Mouse (Mus musculus) layer of hippocampus, adult 9-10 months (tissue): ENCODE measurements at regions not wholly inside any gene's neighbourhood (a gene's known extent, or its start where the extent isn't known, plus 50 kb on each side); places are given as distances from the start of the nearest gene placed in this dataset.

ENCODE experiments used
- DNase-seq: peaks from one replicate; pipeline ENCODE4 v3.0.0; 2022; ENCODE audit warnings: low spot score

DNA sequence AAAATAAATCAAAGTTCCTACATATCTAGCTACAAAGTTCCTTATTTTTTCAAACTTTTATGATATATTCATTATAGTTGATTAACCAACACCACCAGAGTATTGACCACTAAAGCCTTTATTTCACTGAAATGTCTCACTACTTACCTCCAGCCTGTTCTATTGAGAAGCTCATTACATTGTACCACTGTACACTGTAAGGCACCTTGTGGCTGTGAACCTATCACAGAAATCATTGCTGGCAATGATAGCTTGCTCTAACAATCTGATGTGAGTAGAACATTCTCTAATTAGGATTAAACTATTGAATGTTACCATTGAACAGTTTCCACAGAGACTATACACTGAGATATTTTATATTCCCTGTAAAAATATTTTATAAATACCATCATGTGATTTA is 367.2 kb upstream of the Siglech start:
- DNase-seq, result no peak

DNA sequence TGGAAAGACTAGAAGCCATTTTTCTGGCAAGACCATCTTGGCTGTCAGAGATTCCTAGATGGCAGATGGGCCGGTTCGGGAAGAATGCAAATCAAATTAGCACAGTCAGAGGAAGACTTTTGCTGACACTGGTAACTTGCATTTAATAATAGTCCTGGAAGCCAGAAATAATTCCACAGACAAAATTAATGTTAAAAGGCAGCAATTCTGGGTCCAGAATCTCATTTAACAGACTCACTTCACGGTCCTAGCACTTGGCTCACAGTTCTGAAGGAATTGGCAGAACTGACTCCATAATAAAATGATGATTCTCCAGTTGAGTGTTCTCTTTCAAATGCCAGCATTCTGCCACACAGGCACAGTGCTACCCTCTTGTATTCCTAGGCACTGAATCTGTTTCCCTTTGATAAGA is 366.7 kb upstream of the Siglech start:
- peak; percentile 24 for DNase-seq

DNA sequence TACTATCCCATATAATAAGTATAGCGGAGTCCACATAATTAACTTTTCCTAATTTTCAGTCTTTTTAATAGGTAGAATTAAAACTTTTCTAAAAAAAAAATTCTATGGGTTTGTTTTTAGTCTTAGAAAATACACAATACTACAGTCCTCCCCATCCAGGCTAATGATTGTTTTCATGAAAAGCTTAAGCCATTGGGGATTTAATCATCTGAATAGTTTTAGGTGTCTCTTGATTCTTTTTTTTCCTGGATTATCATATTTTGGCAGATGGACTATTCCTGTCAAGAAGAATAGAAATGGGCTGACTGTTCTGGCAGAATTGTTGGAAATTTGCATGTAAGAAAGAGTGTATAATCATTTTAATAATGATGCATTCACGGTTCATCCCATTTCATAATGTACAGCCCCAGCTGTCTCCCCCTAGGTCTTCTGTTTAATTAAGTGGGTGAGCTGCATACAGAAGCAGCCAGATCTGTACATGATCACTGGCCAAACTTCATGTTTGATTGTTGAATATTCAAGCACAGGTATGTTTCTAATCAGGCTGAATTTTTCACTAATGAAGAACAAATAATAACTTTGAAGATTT is 320.6 kb upstream of the Siglech start:
- no peak for DNase-seq
